Mouse (Mus musculus): ENCODE data around the gene Gm4553.
"Not testable (repeated sequence)": the region's sequence is repeated elsewhere in the genome, so short reads cannot be mapped to it uniquely, and the experiment has no call there.

Gm4553 gene

GRCm38 (mm10) chr7:142165639-142166038 is at the start of gene Gm4553:
Gene Gm4553 (minus strand): TSS chr7:142165739.
- not testable (repeated sequence) for DNase-seq (ENCODE audit: low read depth, low spot score)

- not testable (repeated sequence) for DNase-seq (ENCODE audit: low read depth, low spot score)
These were observed 46.6 kb upstream of the Gm4553 start for GRCm38 (mm10) chr7:142212136-142212535.

- no peak for DNase-seq (ENCODE audit: low read depth, low spot score)
These were observed 46.0 kb upstream of the Gm4553 start, which contains the start of gene Gm7579 for GRCm38 (mm10) chr7:142211559-142211958. Gene Gm7579 (plus strand): TSS chr7:142211859.

- DNase-seq (ENCODE audit: low read depth, low spot score) = not testable (repeated sequence)
These were observed 41.4 kb upstream of the Gm4553 start for GRCm38 (mm10) chr7:142206891-142207290.

GRCm38 (mm10) chr7:142205488-142205887 is 39.9 kb upstream of the Gm4553 start:
- DNase-seq (ENCODE audit: low read depth, low spot score) = no peak

GRCm38 (mm10) chr7:142201064-142201463 is 35.5 kb upstream of the Gm4553 start, which contains the start of gene Krtap5-3:
Gene Krtap5-3 (plus strand): TSS chr7:142201364.
- DNase-seq (ENCODE audit: low read depth, low spot score) = no peak

- no peak for DNase-seq (ENCODE audit: low read depth, low spot score)
These were observed 33.2 kb upstream of the Gm4553 start for GRCm38 (mm10) chr7:142198748-142199147.

GRCm38 (mm10) chr7:142190289-142190688 is 24.8 kb upstream of the Gm4553 start, which contains the start of gene Gm10153:
Gene Gm10153 (minus strand): TSS chr7:142190389.
- DNase-seq (ENCODE audit: low read depth, low spot score) = no peak

GRCm38 (mm10) chr7:142188156-142188555 is 22.6 kb upstream of the Gm4553 start:
- no peak for DNase-seq (ENCODE audit: low read depth, low spot score)

- DNase-seq (ENCODE audit: low read depth, low spot score) = no peak
These were observed 15.5 kb upstream of the Gm4553 start for GRCm38 (mm10) chr7:142181021-142181420.

GRCm38 (mm10) chr7:142178685-142179084 is 13.1 kb upstream of the Gm4553 start:
- no peak for DNase-seq (ENCODE audit: low read depth, low spot score)

- not testable (repeated sequence) for DNase-seq (ENCODE audit: low read depth, low spot score)
These were observed 10.4 kb upstream of the Gm4553 start, which contains the start of gene Krtap5-2 for GRCm38 (mm10) chr7:142175905-142176304. Gene Krtap5-2 (minus strand): TSS chr7:142176005.

GRCm38 (mm10) chr7:142169836-142170235 is 4.3 kb upstream of the Gm4553 start:
- peak; percentile 17 for DNase-seq (ENCODE audit: low read depth, low spot score)

- no peak for DNase-seq (ENCODE audit: low read depth, low spot score)
These were observed 6.2 kb downstream of the Gm4553 start for GRCm38 (mm10) chr7:142159366-142159765.

GRCm38 (mm10) chr7:142157013-142157412 is 8.5 kb downstream of the Gm4553 start, which contains the start of gene Gm29735:
Gene Gm29735 (minus strand): TSS chr7:142157113.
- DNase-seq (ENCODE audit: low read depth, low spot score) = not testable (repeated sequence)

GRCm38 (mm10) chr7:142155308-142155707 is 10.2 kb downstream of the Gm4553 start:
- DNase-seq (ENCODE audit: low read depth, low spot score) = no peak

- DNase-seq (ENCODE audit: low read depth, low spot score) = no peak
These were observed 13.3 kb downstream of the Gm4553 start for GRCm38 (mm10) chr7:142152191-142152590.

- DNase-seq (ENCODE audit: low read depth, low spot score) = no peak
These were observed 16.9 kb downstream of the Gm4553 start for GRCm38 (mm10) chr7:142148633-142149032.

- peak; percentile 39 for DNase-seq (ENCODE audit: low read depth, low spot score)
These were observed 19.5 kb downstream of the Gm4553 start for GRCm38 (mm10) chr7:142146033-142146432.

- DNase-seq (ENCODE audit: low read depth, low spot score) = no peak
These were observed 20.1 kb downstream of the Gm4553 start for GRCm38 (mm10) chr7:142145413-142145940.

- DNase-seq (ENCODE audit: low read depth, low spot score) = no peak
These were observed 21.0 kb downstream of the Gm4553 start, which contains the start of gene Gm45337 for GRCm38 (mm10) chr7:142144507-142144906. Gene Gm45337 (minus strand): TSS chr7:142144607.

- not testable (repeated sequence) for DNase-seq (ENCODE audit: low read depth, low spot score)
These were observed 22.0 kb downstream of the Gm4553 start for GRCm38 (mm10) chr7:142143506-142144010.

- no peak for DNase-seq (ENCODE audit: low read depth, low spot score)
These were observed 24.8 kb downstream of the Gm4553 start for GRCm38 (mm10) chr7:142140696-142141095.
